Mouse (Mus musculus) CH12.LX (cell line): Measurements from ENCODE around the gene Med10. TPM values are rescaled to one million over a fixed set of nuclear protein-coding genes. Genes with fewer than 3 reads are reported as not detected.

Experiments
- DNase-seq: peaks from one replicate; pipeline ENCODE4 v3.0.0-alpha.2; 2013; ENCODE audit errors: extremely low read depth
- H3K27ac ChIP-seq: 2 replicates; pipeline ENCODE4 v1.5.1; 2012; ENCODE audit warnings: low read depth, mild to moderate bottlenecking, control low read depth, moderate library complexity; ENCODE audit not compliant: insufficient read depth
- H3K27me3 ChIP-seq: replicated peaks from 2 replicates; pipeline ENCODE3; 2012; ENCODE audit warnings: inconsistent platforms
- H3K36me3 ChIP-seq, 2 experiments: replicated peaks in 1 of 2; 2 replicates each; pipeline versions ENCODE3 to v1.6.1; 2012; ENCODE audit warnings: inconsistent platforms in 1 of 2, low read length in 1 of 2, mild to moderate bottlenecking in 1 of 2, mixed read lengths in 1 of 2, moderate library complexity in 1 of 2; ENCODE audit not compliant: control insufficient read depth in 1 of 2, insufficient read depth in 1 of 2
- H3K4me1 ChIP-seq, 2 experiments: 2 replicates each; pipeline ENCODE4 v1.6.1; 2012; ENCODE audit warnings: inconsistent platforms in 1 of 2, moderate library complexity in 1 of 2; ENCODE audit not compliant: insufficient read depth in 2 of 2, control insufficient read depth in 1 of 2
- H3K4me2 ChIP-seq: 2 replicates; pipeline ENCODE4 v1.6.1; 2012; ENCODE audit warnings: low read depth, mild to moderate bottlenecking, control low read depth; ENCODE audit not compliant: poor library complexity, insufficient read depth, severe bottlenecking
- H3K4me3 ChIP-seq, 3 experiments: fragments of 150-350 bp in 1 of 3; sonication (generic) in 1 of 3; replicated peaks in 1 of 3; 2 replicates each; pipeline versions ENCODE3 to v1.5.1; 2011 to 2012; ENCODE audit warnings: low read depth in 2 of 3, low read length in 2 of 3, mild to moderate bottlenecking in 2 of 3, moderate library complexity in 2 of 3, control low read depth in 1 of 3, improper control_type of control experiment in 1 of 3, inconsistent platforms in 1 of 3, mixed read lengths in 1 of 3; ENCODE audit not compliant: poor library complexity in 1 of 3
- H3K79me2 ChIP-seq: replicated peaks from 2 replicates; pipeline ENCODE4 v1.6.1; 2012; ENCODE audit warnings: mild to moderate bottlenecking, moderate library complexity; ENCODE audit not compliant: control insufficient read depth, poor library complexity, insufficient read depth, severe bottlenecking; ENCODE audit errors: extremely low read depth
- H3K9ac ChIP-seq: 2 replicates; pipeline ENCODE4 v1.6.1; 2012; ENCODE audit warnings: low read depth, mild to moderate bottlenecking, control low read depth, moderate library complexity; ENCODE audit not compliant: insufficient read depth
- H3K9me3 ChIP-seq: replicated peaks from 2 replicates; pipeline ENCODE3; 2012; ENCODE audit warnings: low read length, inconsistent platforms, mixed read lengths
- CHD1 ChIP-seq: IDR thresholded peaks from 2 replicates; pipeline ENCODE4 v1.6.1; 2012; ENCODE audit warnings: low read depth, low read length, improper control_type of control experiment, inconsistent platforms
- E2F4 ChIP-seq: IDR thresholded peaks from 2 replicates; pipeline ENCODE4 v1.6.1; 2011; ENCODE audit warnings: low read depth, low read length, improper control_type of control experiment; ENCODE audit not compliant: insufficient replicate concordance
- EP300 ChIP-seq: IDR thresholded peaks from 2 replicates; pipeline ENCODE4 v1.6.1; 2011; ENCODE audit warnings: low read length, improper control_type of control experiment
- JUN ChIP-seq: IDR thresholded peaks from 2 replicates; pipeline ENCODE4 v1.6.1; 2011; ENCODE audit warnings: low read depth, mild to moderate bottlenecking, low read length, improper control_type of control experiment, moderate library complexity; ENCODE audit not compliant: insufficient read depth
- JUND ChIP-seq: conservative IDR thresholded peaks from 2 replicates; pipeline ENCODE4 v1.6.1; 2011; ENCODE audit warnings: low read depth, low read length, improper control_type of control experiment
- MAFK ChIP-seq: IDR thresholded peaks from 2 replicates; pipeline ENCODE4 v1.6.1; 2011; ENCODE audit warnings: low read length, improper control_type of control experiment; ENCODE audit not compliant: insufficient replicate concordance
- MAZ ChIP-seq: IDR thresholded peaks from 2 replicates; pipeline ENCODE4 v1.6.1; 2012; ENCODE audit warnings: low read depth, mild to moderate bottlenecking, inconsistent platforms, low read length, improper control_type of control experiment, moderate library complexity
- MEF2A ChIP-seq: IDR thresholded peaks from 2 replicates; pipeline ENCODE4 v1.6.1; 2014; ENCODE audit warnings: low read depth, mild to moderate bottlenecking, inconsistent platforms, low read length, improper control_type of control experiment, borderline replicate concordance
- MYC ChIP-seq: IDR thresholded peaks from 2 replicates; pipeline ENCODE4 v1.6.1; 2011; ENCODE audit warnings: low read depth, mild to moderate bottlenecking, improper control_type of control experiment, low read length
- POLR2A ChIP-seq: IDR thresholded peaks from 2 replicates; pipeline ENCODE4 v1.6.1; 2011; ENCODE audit warnings: low read depth, mild to moderate bottlenecking, improper control_type of control experiment, low read length
- POLR2AphosphoS2 ChIP-seq: IDR thresholded peaks from 2 replicates; pipeline ENCODE4 v1.6.1; 2011; ENCODE audit warnings: low read depth, low read length, improper control_type of control experiment
- RAD21 ChIP-seq: IDR thresholded peaks from 2 replicates; pipeline ENCODE4 v1.6.1; 2011; ENCODE audit warnings: low read depth, mild to moderate bottlenecking, low read length, improper control_type of control experiment, moderate library complexity
- UBTF ChIP-seq: IDR thresholded peaks from 2 replicates; pipeline ENCODE4 v1.6.1; 2012; ENCODE audit warnings: low read depth, mild to moderate bottlenecking, inconsistent platforms, low read length, improper control_type of control experiment, moderate library complexity
- USF2 ChIP-seq: conservative IDR thresholded peaks from 2 replicates; pipeline ENCODE4 v1.6.1; 2011; ENCODE audit warnings: low read depth, low read length, improper control_type of control experiment
- ZC3H11A ChIP-seq: IDR thresholded peaks from 2 replicates; pipeline ENCODE4 v1.6.1; 2012; ENCODE audit warnings: low read depth, mild to moderate bottlenecking, inconsistent platforms, low read length, improper control_type of control experiment
- ZNF384 ChIP-seq: IDR thresholded peaks from 2 replicates; pipeline ENCODE4 v1.6.1; 2012; ENCODE audit warnings: low read depth, low read length, improper control_type of control experiment, inconsistent platforms
- dilution Hi-C: fragments of 300-500 bp; cut with MboI; formaldehyde crosslinking; loops from 2 replicates; pipeline ENCODE4 v1.14.3; 2020; ENCODE audit warnings: low sequenced_read_pairs; ENCODE audit not compliant: extremely low pct_unique_long_range_greater_than_20kb, extremely low pct_ligation_motif_present
- in situ Hi-C: fragments of 300-500 bp; cut with MboI; formaldehyde crosslinking; loops from 3 replicates; pipeline ENCODE4 v1.14.3; 2019; ENCODE audit warnings: low sequenced_read_pairs, low pct_ligation_motif_present, low pct_unique_long_range_greater_than_20kb, mixed read lengths
- polyA plus RNA-seq: library from polyadenylated mRNA; unstranded; fragments of >175 nt; gene quantifications from 2 replicates; pipeline ENCODE4 v1.2.1, GENCODE M21; 2012; ENCODE audit warnings: low read depth; ENCODE audit not compliant: insufficient read length
- total RNA-seq, 2 experiments: library from RNA; depleted of rRNA; stranded (reverse); fragments of 300-350 nt in 1 of 2; fragments of >200 nt in 1 of 2; gene quantifications; 2 replicates each; pipeline ENCODE4 v1.2.3; 2012 to 2014

Gene Med10
- total and polyA plus RNA-seq, 3 experiments = 58.6 to 78.7 (median 72.6) TPM

- peaks cover 0 to 10% of the 10 kb centered on the region in 2 experiments; a peak in 2 of 4 replicates for H3K4me1 ChIP-seq
- no peak overlapping the region for H3K4me3 ChIP-seq
- H3K27me3 ChIP-seq = peaks cover 4% of the 10 kb centered on the region
- no peak overlapping the region for H3K9ac ChIP-seq
- no peaks in the 10 kb centered on the region for H3K79me2 ChIP-seq
- no peak for TF ChIP-seq MAFK
- no peak for TF ChIP-seq RAD21
- TF ChIP-seq EP300 = no peak
- no peak for TF ChIP-seq MEF2A
- TF ChIP-seq POLR2AphosphoS2 = no peak
- TF ChIP-seq MAZ = no peak
- no peak for TF ChIP-seq POLR2A
- TF ChIP-seq, all 38 proteins: peak for 0
- no peaks in the 10 kb centered on the region for H3K9me3 ChIP-seq
- dilution Hi-C loops (no loop called here), in situ Hi-C loops (no loop called here)
- no peaks in the 10 kb centered on the region for H3K36me3 ChIP-seq
- no peak overlapping the region for H3K4me2 ChIP-seq
- DNase-seq = no peak
- no peak overlapping the region for H3K27ac ChIP-seq
These were observed 9.6 kb upstream of the Med10 start for GRCm38 (mm10) chr13:69792541-69793009.

DNA sequence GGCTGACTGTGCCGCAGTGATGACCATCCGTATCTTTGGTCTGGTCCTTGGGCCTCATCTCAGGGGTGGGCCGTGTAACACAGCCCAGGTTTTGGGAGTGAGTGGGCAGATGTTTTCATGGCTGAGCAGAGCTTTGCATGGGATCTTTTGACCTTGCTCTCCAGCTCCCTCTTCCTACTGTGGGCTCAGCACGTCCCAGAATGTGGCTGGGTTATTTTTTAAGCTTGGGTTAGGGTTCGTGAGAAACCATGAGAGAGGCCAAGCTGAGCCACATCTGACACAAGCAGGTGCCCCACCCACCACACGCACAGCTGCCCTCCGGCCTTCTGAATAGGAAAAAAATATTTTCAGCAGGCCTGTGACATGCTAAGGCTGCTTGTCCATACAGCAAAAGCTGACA lies 7.4 kb upstream of the Med10 start:
- TF ChIP-seq RAD21 (no peak), USF2 (no peak), MAFK (no peak), MAZ (no peak), JUND (no peak), JUN (no peak), E2F4 (no peak), CHD1 (no peak), ZC3H11A (no peak), ZNF384 (no peak), MYC (no peak), UBTF (no peak)

More for the DNA sequence above, 7.4 kb upstream of the Med10 start:
- Histone ChIP-seq H3K4me3 (no peak overlapping the region), H3K27ac (no peak overlapping the region), H3K9ac (no peak overlapping the region), H3K9me3 (no peaks in the 10 kb centered on the region), H3K4me2 (no peak overlapping the region), H3K79me2 (no peaks in the 10 kb centered on the region), H3K4me1 (no peaks in the 10 kb centered on the region; a peak in 1 of 4 replicates), H3K36me3 (no peaks in the 10 kb centered on the region), H3K27me3 (peaks cover 17% of the 10 kb centered on the region)
- in situ Hi-C loops = no loop called here
- no peak for DNase-seq
- dilution Hi-C loops = no loop called here
